Mouse (Mus musculus): ENCODE data around the gene Cptp.

The Cptp gene

DNA sequence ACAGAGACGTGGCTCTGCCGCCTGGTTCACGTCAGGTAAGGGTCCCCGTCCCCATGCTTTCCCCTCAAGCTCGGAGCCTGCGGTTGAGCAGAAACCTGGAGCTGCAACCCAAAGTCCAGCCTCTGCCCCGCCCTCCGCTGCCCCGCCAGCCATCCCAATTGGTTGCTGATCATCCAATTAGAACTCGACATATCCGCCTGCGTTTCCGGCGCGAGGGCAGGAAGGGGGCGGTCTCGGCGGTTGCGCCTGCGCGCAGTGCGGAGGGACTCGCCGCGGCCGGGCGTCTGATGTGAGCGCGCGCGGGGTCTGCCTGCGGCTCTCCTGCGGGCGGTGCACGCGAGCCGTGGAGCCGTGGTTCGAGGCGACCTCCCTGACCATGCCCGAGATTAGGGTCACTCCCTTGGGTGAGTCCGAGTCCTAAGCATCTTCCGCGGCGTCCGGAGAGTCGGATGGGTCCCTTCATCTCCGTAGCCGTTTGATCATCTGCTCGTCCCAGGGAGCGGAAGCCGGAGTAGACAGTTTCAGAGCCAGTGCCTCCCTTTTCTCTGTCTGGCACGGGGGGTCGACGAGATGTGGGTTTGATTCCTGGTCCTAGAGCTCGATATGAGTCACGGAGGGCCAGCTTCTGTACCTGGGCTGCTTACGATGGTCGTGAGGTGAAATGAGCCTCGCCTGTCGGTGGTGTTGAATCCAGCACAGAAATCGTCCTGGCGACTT, at the start of gene Cptp, which contains the start of gene Ints11:
Gene Cptp, minus strand, starts transcription at position 124 of the 717 bp plus-strand sequence.
Gene Ints11, plus strand, starts transcription at position 230 of the 717 bp plus-strand sequence.
- peak; percentile 93 for DNase-seq (ENCODE audit: low read depth)

DNA sequence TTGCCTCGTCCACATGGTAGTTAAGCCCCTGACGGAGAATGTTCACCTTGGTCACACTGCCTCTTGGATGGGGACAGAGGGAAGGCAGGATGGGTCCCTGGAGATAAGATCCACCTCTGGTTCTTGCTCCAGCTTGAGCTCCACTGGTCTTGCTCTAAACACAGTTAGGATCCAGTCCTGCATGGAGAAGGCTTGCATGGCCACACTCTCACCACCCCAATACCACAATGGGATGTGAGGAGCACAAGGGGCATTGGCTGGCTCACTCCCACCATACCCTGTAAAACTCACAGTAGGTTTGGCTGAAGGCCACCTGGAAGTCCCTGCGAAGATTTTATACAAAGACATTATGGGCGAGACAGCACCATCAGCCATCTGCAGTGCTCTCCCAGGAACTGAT, 39.5 kb upstream of the Cptp start:
- DNase-seq (ENCODE audit: low read depth) = no peak

DNA sequence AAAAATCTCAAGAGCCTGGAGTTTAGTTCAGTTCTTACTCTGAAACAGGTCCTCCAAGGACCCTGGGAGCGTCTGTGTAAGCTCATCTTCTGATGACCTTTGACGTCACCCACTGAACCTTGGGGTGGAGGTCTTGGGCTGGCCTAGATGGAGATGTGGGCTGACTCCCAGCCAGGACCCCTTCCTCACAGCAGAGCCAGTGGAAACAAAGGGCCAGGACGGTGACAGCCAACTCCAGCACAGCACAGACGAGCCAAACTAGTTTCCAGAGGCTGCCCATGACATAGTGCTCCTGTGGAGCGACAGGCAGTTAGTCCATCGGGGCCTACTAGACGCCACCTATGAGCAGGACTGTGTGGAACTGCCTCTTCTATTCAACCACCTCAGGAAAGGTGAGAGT, 39.0 kb upstream of the Cptp start:
- no peak for DNase-seq (ENCODE audit: low read depth)

DNA sequence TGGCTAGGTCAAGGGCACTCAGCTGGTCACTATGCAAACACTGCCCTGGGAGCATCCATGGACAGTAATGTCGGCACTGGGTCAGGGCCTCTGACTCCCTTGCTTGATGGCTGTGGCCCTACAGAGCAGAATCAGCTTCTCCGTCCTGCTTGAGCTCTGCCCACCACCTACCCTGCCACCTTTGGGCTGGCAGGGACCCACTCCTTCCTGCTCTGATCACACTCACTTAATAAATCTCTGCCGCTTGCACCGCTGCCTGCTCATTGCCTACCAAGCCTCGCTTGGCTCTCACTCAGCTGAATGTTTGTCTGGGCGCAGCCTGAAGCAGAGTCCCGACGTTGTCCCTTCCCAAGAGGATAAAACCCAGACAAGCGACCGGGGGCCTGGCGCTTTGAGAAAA, 37.8 kb upstream of the Cptp start:
- no peak for DNase-seq (ENCODE audit: low read depth)

DNA sequence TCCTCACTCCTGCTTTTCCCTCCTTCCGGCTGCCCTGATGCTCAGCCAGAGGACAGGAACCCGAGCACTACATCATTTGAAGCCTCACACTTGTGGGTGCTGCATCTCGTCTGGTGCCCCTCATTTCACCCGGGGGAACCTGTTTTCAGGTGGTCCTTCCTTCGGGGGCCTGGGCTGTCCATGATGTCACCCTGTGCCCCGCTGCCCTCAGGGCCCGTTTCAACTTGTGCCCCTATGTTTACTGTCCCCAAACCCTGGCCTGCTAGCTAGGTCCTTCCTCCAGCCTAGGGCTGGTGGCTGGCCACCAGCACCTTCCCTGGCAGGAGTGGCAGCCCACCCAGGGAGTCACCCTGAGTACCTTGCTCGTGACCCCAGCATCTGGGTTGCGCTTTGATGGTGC, 36.9 kb upstream of the Cptp start:
- DNase-seq (ENCODE audit: low read depth) = no peak

DNA sequence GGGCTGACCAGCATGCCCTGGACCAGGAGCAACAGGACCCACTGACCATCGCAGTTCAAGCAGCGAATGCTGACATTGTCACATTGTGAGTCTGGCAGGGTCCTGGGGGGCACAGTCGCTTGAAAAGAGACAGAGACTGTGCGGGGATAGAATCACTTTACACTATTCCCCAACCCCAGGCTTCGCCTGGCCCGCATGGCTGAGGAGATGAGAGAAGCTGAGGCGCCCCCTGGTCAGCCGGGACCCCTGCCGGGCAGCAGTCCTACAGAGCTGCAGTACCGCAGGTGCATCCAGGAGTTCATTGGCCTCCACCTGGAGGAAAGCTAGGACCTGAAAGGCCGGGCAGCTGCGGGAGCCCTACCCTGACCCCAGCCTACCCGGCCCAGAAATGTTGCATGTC, 36.4 kb upstream of the Cptp start:
- no peak for DNase-seq (ENCODE audit: low read depth)

DNA sequence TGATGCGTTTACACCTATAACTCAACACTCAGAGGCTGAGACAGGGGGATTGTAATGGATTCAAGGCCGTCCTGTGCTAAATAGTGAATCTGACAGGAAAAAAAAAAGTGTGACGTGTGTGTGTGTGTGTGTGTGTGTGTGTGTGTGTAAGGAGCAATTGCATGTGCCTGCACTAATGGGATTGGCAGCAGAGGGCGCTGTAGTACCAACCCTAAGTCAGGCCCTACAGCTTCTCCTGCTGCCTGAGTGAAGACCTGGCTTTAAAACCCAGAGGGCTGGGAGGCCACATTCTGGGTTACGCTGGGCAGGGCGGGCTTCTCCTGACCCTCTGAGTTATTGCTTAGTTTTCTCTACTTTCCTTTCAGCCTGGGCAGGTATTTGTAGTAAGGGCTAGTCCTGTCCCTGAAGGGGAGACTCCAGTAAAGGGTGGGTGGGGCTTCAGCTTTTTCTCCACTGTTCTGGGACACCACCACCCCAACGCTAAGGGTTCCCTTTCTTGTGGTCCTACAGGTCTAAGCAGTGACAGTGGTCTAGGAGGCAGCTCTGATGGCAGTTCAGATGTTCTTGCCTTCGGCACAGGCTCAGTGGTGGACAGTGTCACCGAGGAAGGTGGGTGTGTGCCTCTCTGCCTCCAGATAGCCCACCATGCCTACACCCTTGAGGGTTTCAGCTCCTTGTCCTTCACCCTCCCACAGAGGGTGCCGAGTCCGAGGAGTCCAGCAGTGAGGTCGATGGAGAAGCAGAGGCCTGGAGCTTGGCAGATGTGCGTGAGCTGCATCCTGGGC, 35.3 kb upstream of the Cptp start:
- DNase-seq (ENCODE audit: low read depth) = no peak

DNA sequence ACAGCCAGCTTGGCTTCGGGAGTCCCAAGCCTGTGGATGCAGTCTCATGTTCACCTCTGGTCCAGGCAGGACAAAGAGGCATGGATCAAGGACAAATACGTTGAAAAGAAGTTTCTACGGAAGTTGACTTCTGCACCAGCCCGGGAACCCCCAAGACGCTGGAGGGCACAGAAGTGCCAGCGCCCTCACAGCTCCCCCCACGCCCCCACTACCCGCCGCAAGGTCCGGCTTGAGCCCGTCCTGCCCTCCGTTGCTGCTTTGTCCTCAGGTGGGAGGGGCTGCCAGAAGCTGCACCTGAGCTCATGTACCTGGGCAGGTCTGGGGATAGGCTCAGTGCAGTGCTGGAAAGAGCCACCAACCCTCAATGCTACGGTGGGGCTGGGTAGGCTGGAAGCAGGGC, 34.0 kb upstream of the Cptp start:
- no peak for DNase-seq (ENCODE audit: low read depth)

DNA sequence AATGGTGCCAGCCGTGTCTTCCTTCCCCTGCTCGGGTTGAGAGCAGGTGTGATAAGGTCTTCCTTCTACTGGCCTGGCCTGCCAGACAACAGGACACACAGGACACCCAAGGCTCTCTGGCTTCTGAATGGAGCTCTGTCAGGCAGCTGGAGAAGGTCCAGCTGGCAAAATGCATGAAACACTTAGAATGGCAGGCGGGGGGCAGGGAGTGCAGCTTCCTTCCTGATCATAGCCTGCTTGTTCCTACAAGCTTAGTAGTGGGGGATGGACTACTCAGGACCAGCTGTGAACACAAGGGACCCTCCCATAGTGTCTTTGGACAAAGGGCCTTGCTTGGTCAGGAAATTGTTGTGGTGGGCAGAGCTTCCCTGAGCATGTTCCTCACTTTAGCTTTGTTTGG, 32.0 kb upstream of the Cptp start:
- no peak for DNase-seq (ENCODE audit: low read depth)

DNA sequence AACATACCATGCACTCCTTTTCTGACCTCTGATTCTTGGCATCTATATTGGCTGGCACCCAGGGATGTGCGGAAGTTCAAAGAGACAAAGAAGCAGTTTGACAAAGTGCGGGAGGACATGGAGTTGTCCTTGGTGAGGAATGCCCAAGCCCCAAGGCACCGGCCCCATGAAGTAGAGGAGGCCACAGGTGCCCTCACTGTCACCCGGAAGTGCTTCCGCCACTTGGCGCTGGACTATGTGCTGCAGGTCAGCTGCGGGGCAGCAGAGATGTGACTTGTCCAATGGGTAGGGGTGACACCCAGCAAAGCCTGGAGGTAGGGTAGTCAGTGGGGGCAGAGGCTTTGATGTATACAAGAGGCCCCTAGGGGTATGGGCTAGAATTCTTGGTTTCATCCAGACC, 30.1 kb upstream of the Cptp start:
- no peak for DNase-seq (ENCODE audit: low read depth)

DNA sequence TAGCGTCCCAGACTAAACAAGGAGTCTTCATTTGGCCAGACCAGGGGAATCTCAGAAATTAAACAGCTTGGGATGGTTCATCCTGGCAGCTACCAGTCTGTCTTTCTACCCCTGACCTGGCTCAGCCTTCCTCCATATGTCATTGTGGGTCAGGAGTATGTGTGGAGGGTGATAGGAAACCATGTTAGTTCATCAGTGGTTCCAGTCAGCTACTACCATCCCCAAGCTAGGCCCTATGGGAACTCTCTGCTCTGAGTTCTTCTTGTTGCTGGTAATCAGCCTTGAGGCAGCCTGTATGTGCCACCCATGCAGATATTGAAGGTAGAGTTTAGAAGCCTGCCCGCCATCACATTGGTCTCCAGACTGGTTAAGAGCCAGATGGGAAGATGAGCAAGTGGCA, 29.1 kb upstream of the Cptp start:
- DNase-seq (ENCODE audit: low read depth) = no peak

DNA sequence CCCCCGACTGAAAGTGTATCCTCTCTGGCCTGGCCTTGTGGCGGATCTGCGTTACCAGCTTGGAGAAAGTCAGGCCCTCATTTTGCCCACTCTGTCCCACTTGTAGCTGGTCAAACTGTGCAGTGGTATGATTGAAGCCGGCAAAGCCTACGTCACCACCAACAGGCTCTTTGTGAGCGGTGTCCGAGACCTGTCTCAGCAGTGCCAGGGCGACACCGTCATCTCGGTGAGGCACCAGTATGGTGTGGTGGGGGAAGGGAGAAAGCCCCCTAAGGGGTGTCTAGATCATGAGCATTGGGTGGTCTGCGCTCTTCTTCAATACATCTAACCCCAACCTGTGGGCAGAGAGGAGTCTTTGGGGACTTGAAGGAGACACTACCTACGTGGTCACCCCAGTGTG, 27.2 kb upstream of the Cptp start:
- DNase-seq (ENCODE audit: low read depth) = no peak

DNA sequence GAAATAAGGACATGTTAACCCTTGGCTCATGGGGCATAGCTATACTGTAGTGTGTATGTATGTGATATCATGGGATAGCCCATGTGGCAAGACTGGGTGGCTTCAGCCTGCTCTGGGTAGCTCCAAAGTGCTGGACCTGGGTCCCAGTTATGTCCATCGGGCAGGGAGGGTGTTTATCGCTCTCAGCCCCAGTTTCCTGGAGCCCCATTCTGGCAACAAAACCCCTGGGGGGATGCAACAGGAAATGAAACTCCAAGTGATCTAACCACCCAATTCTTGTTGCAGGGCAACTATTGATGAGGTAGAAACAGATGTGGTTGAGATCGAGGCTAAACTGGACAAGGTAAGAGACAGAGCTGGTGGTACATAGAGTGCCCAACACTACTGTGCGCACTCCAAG, 26.6 kb upstream of the Cptp start:
- no peak for DNase-seq (ENCODE audit: low read depth)

DNA sequence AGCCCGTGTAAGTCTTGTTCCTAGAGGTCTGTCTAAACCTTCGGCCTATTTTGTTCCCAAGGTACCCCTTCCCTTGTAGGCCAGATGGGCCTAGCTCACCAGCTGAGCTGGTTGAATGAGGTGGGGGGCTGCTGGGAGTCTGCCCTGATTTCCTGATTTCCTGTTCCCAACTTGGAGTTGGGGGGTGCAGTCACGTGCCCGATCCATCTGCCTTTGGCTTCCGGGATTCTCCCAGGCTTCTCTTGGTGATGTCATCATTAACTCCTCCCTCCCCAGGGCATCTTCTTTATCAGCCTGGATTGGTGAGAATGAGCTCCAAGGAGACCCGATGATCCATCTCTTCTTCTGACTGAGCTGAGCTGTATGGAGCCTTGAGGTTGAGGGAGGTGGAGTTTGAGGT, 26.0 kb upstream of the Cptp start:
- DNase-seq (ENCODE audit: low read depth) = no peak

DNA sequence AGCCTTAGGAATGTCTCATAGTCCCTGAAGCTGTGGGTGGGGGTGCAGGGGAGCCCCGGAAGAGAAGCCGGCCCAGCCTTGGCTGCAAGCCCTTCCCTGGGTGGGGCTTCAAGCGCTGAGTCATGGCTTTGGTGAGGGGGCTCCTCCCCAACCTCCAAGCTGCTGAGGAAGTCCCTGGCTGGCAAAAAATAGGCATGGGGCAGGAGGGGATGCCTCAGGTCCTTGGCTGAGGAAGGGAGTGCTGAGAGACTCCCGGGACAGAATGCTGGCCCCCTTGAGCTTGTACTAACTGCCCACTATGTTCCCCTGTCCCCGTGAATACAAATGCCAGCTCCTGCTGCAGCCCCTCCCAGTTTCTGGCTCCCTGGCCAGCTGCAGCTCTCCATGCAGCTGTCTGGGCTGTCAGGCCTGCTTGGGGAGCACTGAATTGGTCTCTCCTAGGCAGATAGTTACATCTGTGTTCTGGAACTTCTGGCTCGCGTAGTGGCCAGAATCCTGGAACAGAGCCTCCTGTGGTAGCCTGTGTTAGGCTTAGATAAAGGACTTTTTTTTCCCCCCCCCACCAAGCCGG, 25.2 kb upstream of the Cptp start:
- DNase-seq (ENCODE audit: low read depth) = peak; percentile 58

DNA sequence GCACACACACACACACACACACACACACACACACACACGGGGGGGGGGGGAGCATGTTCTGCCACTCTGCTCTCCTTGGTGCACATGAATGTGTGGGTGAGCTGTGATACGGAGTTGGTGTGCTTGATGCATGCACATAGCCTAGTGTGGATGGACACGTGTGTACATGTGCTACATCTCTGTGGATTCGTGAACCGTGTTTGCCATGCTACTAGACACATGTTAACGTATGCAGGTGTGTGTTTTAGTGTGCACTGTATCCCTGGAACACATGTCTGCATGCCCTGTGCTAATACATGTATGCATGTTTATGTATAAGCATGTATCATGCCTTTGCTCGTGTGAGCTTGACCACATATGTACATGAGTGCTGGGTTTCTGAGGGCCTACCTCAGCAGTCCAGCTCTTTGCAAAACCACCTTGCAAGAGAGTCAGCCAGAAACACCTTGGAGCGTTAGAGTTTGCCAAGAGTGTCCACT, 24.0 kb upstream of the Cptp start:
- no peak for DNase-seq (ENCODE audit: low read depth)

DNA sequence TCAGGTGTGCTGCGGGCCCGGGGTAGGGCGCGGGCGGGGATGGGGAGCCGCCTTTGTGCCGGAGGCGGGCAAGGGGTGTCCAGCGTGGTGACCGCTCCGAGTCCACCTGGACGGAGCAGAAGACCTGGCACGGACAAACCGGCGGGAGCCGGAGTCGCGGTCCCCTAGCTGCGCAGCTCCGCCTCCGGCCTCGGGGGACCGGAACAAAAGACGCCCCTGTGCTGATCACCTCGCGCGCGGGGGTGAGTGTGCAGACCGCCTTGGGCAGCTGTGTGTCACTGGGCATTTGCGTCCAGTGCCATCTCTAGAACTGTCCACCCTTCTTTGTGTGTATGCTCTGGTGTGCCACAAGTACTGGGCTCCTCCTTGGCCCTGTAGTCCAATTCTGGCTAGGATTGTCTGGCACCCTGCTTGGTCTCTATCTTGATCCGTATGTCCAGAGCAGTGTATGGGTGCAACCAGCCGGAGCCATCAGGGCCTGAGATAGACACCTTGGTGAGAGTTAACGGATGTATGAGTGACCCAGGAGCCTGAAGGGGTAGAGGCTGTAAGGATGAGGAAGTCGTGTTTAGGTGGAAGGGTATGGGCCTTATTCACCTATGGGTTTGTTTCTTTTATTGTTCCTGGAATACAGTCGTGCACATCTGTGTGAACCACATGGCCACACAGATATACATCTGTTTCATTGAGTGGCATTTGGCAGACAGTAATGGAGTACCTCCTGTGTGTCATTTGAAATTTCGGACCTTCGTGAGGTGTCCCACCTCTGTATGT, 23.4 kb upstream of the Cptp start:
- DNase-seq (ENCODE audit: low read depth) = no peak

DNA sequence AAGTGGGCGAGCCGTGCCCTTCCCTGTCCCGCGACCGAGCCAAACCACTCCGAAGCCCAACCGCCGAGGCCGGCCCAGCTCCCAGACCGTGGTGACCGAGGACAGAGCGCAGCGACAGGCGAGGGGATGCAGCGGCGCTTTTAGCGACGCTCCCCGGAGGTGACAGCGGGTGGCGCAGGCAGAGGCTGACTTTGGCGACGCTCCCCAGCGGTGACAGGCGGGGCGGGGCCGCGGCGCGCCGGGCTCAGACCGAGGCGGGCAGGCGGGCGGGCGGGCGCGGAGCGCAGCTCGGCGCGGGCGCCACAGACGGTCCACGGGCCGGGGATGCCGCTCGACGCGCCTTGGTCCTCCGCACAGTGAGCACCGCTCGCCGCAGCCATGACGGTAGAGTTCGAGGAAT, 22.8 kb upstream of the Cptp start:
- peak; percentile 64 for DNase-seq (ENCODE audit: low read depth)

DNA sequence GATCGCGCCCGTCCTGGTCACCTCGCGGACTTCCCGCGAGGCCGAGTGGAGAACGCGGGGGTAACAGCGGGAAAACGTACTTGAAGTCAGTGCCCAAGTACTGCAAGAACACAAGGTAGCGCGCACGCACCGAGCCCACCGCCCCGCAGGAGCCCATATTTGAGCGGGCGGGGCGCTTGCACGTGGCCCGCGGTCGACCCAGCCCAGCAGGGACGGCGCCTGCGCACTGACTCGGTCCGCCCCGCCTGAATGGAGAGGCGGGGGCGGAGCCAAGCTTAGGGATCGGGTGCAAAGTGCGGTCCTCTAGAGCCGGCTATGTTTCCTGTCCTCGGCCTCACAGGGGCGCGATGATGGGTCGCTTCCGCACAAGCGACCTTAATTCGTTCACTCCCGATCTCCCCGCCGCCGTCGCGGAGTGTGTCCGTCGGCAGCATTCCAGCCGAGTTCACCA, 22.3 kb upstream of the Cptp start, which contains the start of the genes Pusl1 and Acap3:
Gene Pusl1, minus strand, starts transcription at position 231 of the 451 bp plus-strand sequence.
Gene Acap3, plus strand, starts transcription at position 272 of the 451 bp plus-strand sequence.
- DNase-seq (ENCODE audit: low read depth) = peak; percentile 92

DNA sequence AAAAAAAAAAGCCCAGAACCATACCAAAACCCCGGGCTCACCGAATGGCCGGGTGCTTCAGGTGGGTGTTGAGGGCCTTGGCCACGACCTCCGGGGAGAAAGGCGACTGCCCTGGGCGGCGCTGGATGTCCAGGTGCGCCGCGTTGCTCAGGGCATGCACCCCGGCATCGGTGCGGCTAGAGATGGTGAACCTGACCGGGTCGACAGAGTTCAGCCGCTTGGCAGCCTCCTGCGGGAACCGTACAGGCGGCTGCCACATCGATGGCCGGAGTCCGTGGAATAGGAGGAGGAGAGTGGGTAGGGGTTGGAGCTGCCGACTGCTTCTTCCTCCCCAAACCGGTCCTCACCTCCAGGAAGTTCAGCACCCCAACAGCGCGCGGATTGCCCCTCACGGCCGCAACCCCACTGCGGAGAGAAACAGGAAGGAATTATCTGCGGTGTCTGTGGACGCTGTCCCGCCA, 21.8 kb upstream of the Cptp start:
- DNase-seq (ENCODE audit: low read depth) = no peak

DNA sequence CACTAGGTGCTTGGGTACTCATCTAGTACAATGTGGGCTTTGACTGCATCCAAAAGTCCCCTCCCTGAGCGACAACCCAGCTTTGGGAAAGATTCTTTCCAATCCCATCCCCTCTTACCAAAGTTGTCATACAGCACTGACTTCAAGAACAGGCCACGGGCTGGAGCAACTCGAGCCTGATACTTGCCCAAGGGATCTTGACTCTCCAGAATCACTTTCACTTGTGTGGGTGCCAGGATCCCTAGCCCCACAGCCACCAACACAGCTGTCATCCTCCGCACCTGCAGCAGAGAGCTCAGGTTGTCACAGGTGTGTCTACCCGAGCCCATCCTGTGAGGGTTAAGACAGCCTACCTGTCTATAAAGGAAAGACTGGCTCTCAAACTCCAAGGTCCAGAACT, 20.1 kb upstream of the Cptp start:
- no peak for DNase-seq (ENCODE audit: low read depth)

DNA sequence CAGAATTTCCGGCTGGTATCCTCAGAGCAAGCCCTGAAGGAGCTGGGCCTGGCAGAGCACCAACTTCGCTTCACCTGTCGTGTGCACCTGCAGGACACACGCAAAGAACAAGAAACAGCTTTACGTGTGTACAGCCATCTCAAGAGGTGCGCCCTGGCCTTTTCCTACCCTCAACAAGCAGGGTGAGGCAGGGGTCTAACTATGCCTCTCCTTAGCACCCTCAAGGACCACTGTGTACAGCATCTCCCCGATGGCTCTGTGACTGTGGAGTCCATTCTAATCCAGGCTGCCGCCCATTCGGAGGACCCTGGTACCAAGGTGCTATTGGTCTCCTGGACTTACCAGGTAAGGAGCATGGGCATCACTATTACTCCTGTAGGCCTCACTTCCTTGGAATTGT, 18.9 kb upstream of the Cptp start:
- DNase-seq (ENCODE audit: low read depth) = no peak

Data from c-Kit-positive CD71-positive TER-119-negative erythroid progenitor cells, embryonic 14.5 days (primary cell).